Mouse (Mus musculus) ES-E14 (cell line): Measurements from ENCODE around the gene Pnrc2.

Experiments
- CHD2 ChIP-seq: IDR thresholded peaks from 2 replicates; pipeline ENCODE4 v1.6.1; 2014; ENCODE audit warnings: mild to moderate bottlenecking, low read depth, low read length, inconsistent platforms
- HCFC1 ChIP-seq: IDR thresholded peaks from 2 replicates; pipeline ENCODE4 v1.6.1; 2012; ENCODE audit warnings: low read length, inconsistent platforms, borderline replicate concordance; ENCODE audit not compliant: insufficient read depth
- ZC3H11A ChIP-seq: IDR thresholded peaks from 2 replicates; pipeline ENCODE4 v1.6.1; 2012; ENCODE audit warnings: low read depth, mild to moderate bottlenecking, inconsistent platforms, low read length, borderline replicate concordance
- ZNF384 ChIP-seq: IDR thresholded peaks from 2 replicates; pipeline ENCODE4 v1.6.1; 2012; ENCODE audit warnings: low read depth, low read length, inconsistent platforms

DNA sequence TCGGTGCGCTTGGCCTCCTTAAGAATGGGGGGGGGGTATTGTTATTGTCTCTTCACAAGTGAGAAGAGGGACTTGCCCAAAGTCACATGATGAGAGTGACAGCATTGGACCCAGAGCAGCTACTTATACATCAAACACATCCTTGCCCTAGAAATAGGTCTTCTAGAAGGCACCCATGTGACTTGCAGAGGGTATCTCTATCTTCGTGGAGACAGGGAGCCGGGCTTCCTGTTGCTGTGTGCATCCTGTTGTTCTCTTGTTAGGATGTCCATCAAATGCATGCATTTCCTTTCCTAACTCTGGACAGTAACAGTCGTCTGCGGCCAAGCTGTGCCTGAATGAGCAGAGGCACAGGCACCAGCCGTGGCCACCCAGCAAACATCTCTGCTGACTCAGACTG lies 37.9 kb upstream of the Pnrc2 start:
- no peak for TF ChIP-seq ZNF384
- no peak for TF ChIP-seq CHD2
- no peak for TF ChIP-seq ZC3H11A
- TF ChIP-seq HCFC1, result no peak
